Mouse (Mus musculus) cerebellum, adult (tissue): ENCODE data around the gene Fscn2.
A peak's percentile ranks its signal among the peaks of the same experiment; 100 is the strongest.

Experiments
- ATAC-seq: cut with Nextera tagmentation; 2 replicates; pipeline ENCODE4 v1.9.2; 2017; ENCODE audit warnings: mild to moderate bottlenecking, moderate library complexity, mixed read lengths; ENCODE audit not compliant: insufficient number of reproducible peaks, low FRiP score, low TSS enrichment

The Fscn2 gene

DNA sequence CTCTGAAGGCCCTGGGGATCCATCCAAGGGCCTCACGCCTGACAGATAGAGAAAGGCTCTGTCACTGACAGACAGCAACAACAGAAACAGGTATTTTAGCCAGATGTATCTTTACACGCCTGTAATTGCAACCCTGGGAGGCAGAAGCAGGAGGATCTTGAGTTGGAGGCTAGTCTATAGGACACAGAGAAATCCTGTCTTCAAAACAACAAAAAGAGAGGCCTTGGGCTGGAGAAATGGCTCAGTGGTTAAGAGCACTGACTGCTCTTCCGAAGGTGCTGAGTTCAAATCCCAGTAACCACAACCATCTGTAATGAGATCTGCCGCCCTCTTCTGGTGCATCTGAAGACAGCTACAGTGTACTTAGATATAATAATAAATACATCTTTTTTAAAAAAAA, 4.4 kb upstream of the Fscn2 start:
- ATAC-seq, result no peak

DNA sequence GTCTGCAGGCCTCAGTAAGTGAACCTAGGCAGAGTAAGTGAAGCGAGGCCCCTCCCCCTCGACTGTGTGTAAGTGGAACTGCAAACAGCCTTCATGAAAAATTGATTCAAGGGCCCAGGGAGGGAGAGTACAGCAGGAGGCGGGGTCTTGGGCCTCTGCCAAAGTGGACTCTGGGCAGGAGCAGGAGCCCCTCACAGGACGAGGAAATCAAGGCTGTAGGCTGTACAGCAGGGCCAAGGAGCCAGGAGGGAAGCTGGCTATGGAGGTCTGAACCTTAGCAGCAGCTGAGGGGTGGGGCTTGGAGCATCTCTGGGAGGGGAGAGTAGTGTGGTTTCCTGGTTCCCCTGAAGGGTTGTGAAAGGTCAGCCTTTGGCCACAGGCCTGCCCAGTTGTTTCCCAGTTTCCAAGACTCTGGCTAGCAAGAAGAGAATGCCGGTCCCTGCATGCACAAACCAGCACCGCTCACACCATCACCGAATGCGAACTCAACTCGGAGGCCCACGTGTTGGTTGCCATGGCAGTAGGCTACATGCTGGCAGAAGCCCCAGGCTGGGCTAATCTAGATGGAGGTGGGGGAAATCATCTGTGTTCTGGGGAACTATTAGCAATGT, 3.4 kb upstream of the Fscn2 start:
- ATAC-seq, result no peak

DNA sequence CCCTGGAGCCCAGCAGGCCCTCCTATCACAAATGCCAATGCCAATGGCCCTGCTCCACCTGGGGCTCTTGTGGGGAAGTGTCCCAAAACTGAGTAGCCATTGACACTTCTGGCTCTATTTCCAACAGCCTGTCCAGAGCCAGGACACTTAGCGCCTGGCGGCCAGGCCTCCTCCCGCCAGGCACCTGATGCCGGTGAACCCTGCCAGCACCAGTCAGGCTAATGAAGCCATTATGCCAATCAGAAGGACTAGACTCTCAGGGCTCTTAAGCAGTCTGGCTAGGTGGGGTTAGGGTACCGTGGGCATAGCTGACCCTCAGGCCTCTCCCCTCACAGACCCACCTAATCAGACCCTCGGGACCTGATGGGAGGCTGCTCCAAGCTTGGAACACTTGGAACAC, 1.9 kb upstream of the Fscn2 start:
- ATAC-seq, result peak; percentile 31; the same call in 1 of the 2 replicates

DNA sequence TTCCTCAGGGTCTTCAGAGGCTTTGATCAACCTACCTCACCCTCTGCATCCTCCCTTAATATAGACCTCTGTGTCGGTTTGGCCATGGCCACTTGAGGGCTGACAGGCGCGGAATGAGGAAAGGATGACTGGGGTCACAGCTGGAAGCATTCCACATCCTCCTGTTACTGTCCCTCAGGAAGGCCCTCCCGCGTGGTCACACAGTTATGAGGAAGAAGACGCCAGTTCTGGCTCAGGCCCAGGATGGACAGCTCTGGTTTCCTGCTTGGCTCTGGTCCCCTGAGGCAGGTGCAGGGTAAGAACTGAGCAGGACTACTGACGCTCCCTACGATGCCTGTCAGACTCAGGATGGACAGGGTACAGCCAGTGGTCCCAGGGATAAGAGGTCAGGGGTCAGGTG, 1.3 kb upstream of the Fscn2 start:
- ATAC-seq, result no peak

DNA sequence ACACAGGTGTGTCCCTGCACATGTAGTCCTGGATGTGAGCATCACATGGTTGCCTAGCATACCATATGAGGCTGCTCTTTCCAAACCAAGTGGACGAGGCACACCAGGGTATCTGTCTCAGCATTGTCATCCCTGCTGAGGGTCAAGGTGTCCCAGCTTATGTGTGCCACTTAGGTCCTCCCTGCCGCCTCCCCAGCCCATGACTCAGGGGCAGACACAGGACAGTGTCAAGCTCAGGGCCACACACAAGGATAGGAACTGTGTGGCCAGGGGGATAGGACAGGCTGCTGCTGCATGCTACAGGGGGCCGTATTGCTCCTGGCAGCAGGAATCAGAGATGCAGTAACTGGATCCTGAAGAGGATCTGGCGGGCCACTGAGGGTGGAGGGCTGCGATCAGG, 579 bp upstream of the Fscn2 start:
- no peak for ATAC-seq

DNA sequence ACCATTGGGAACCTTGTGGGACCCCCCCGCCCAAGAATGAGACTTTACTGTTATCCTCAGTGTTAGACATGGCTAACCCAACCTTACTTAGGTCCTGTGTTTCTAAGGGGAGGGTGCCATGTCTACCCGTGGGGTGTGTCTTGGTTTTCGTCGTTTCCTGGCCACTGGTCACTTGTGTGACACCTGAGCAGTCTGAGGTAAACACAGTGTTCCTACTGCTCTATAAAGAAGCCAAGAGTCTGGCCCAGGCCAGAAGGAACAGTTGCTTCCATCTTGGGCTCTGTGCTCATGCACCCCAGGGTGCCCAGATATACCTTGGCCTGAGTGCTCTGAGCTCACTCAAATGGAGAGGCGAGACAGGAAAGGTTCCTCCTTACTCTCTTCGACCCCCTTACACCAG, 1.6 kb downstream of the Fscn2 start:
- no peak for ATAC-seq

DNA sequence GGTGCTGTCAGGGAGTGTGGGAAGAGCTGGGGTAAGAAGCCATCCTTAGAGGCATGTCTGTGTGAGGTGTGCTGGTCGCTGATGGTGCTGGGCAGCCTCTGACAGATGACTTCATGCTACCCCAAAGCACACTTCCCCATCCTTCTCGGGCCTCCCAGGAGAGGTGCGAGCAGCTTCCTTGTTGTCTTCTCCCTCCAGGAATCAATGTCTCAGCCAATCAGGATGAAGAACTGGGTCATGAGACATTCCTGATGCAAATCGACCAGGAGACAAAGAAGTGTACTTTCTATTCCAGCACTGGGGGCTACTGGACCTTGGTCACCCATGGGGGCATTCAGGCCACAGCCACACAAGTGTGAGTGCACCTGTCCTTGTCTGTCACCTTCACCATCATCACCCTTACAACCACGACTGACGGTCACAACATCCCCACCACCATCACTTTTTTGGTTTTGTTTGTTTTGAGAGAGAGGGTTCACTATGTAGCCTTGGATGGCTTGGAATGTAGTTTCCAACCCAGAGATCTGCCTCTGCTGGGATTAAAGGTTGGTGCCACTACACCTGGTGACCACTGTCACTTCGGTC, 5.2 kb downstream of the Fscn2 start:
- ATAC-seq, result no peak

DNA sequence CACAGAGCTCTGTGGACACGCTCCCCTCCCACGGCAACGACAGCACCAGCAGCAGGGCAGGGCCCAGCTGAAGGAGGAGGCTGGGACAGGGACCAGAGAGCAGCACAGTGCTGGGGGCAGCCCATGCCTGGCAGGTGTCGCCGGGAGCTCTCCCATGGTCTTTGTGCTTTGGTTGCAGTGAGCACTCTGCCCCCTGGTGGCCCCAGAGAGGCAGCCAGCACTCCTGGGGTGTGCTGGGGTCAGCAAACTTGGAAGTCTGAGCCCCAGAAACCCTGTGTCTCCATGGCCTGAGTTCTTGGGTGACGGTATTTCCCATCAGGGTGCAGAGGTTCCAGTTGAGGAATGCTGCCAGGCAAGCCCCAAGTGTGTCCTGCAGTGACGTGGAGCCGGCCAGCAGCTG, 8.3 kb downstream of the Fscn2 start:
- ATAC-seq, result no peak

DNA sequence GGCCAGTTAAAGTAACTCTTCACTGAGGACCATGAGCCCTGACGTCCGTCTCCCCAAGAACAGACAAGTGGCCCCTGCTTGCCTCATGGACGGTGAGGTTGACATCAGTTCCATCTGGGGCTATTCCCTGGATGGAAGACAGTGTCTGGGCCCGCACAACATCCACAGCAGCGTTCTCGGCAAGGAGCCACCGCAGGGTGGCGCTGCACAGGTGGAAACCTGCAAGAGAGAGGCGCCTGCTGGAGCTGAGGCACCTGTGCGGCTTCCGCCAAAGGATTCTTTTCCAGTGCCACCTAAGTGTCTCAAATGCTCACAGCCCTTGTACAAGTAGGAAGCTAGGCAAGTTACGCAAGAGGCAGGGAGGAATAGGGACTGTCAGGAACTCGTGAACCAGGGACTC, 11.7 kb downstream of the Fscn2 start:
- ATAC-seq, result no peak

DNA sequence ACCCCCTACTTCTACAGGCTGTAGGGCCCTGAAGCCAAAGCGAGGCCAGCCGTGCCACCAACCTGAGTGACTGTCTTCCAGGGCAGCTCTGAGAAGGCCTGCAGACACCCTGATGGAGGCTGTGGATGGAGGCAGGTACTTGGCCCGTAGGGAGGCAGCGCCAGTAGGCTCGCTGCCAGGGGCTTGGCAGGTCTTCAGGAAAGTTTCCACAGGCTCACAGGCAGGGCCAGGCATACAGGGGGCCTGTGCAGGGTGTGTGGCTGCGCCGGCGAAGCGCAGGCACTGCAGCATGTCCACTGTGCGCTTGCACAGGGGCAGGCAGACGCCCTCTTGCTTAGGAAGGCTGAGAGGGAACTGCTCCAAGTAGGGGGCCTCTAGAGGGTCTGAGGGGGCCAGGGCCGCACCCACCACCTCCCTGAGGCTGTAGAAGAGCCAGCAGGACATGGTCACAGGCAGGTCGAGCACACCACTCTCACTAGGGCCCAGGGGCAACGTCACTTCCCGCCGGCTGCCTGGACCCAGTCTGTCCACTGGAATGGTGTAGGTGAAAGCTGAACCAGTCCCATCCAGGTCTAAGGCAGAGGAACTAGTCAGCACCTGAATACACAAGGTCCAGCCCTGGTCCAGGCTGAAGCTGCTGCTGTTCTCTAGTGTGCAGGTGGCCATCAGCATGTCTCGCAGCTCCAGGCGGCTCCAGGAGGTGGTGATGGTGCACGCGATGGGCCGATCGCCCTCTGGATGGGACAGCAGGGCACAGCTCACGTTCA, 12.7 kb downstream of the Fscn2 start:
- ATAC-seq, result no peak

DNA sequence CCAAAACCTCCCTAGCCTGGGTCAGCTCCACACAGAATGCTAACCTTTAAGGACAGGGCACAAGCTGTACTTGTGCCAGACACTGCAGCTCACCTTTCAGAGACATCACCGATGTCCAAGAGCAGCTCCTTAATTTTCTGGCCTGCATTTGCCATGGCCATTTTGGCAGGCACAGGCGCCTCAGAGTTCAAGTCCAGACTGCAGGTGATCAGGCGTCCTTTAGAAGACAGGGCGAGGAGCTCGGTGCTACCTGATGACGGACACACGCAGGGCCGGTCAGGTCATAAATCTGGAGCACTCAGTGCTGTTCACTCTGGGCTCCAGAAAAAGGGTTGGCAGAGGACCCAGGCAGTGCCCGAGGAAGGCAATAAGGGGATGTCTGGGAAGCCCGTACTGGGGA, 14.0 kb downstream of the Fscn2 start:
- no peak for ATAC-seq

DNA sequence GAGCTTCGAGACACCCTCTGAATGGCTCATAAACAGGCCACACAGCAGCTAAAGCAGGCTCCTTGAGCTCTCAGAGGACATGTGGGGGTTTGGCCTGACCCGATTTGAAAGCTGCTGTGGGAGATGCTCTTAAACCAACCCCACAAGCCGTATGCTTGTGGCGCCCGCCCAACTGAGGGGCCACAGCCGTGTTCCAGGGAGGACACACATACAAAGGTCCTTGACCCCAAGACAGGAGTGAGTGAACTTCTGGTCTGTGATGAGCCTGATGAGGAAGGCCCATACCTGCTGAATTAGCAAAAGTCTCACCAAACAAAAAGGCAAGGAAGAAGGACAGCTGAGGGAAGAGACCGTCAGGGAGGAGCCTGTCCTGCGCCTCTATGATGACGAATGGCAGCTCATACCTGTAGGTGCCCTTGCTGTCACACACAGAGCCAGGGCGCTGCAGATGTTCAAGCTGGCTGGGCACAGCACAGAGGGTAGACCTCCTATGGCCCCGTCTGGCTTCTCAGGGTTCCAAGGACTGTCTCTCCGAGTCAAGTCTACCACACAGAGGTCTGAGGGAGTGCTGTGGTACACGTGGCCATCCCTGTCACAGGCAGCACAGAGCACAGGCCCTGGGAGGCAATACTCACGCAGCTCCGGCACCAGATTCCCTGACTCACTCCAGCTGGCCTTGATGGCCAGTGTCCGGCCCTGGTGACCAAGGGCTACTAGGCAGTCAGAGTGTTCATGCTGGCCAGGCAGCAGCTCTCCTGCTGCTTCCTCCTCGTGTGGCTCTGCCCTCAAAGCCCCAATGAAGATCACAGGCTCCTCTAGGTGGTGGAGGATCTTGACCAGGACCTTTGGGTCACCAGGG, 15.2 kb downstream of the Fscn2 start:
- no peak for ATAC-seq

DNA sequence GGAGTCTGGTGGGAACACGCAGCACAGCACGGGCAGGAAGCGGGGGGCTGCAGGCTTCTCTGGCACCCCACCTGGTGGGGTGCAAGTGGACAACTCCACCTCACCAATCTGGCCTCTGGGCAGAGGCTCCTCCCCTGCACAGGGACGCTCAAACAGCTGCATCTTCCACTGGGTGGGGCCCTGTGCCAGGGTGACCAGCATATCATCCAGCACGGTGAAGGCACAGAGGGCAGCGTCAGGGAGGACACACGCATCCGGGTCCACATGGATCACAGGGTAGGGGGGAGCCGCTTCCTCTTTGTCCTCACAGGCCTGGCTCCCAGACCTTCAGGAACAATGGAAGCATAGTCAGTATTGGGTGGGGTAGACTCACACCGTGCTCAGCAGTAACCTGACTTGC, 16.0 kb downstream of the Fscn2 start:
- no peak for ATAC-seq

DNA sequence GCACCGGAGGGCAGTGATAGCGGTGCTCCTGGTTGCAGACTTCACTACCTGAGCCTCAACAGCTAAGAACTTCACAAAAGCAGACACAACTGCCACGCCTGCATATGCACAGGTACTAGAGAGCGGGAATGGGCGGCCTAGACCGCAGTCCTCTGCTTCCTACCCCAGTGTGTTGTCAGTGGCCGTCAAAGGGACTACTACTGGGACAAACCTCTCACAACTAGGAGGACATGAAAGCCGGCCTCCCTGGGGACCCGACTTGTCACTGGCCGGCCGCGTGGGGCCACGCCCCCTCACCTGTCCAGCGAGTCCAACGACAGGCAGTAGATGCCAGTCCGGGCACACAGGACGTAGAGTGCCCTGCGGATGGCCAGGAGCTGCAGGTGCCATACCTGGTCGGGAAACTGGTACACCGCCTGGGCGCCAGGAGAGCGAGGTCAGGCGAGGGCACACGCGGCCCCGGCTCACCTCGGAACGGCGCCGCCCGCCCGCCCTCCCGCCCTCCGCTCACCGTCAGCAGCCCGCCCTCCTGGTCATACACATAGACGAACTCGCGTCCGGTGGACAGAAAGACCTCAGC, 16.8 kb downstream of the Fscn2 start:
- ATAC-seq, result peak; percentile 41; the same call in 1 of the 2 replicates

DNA sequence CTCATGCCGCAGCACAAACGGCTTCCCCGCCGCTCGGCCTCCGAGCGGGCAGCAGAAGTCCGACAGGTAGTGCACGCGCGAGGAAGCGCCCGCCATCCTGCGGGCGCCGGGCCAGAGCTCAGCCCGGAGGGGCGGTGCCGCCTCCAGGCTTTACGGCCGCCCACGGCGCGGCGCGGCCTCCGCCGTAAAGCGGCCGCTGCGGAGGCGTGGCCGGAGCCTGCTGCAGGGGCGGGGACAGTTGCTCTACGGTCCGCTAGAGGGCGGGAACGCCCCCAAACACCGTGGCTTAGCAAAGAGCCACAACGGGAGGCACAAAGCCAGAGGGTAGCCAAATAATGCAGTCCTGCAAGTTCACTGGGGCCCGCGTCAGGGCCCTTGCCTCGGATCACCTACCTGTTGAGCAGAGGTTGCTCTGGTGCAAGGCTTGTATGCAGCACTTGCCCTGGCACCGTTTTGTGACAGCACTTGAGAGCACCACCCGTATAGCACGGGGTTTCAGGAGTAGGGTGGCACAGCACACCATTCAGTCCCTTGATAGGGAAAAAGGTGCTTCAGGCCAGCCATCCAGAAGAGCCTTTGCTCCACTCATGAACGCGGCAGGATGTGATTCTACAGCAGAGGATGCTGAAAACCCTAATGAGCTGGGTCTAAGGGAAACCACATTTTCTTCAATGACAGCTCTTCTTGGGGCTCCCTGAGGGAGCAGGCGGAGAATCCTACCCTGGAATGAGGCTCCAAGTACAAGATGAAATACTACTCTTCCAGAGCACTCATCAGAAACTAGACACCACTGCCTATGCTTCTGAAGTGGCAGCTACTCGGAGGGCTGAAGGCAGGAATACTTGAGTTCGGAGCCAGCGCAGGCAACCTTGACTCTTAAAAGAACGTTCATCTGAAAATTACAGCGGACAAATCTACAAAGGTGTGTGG, 17.5 kb downstream of the Fscn2 start, which contains the start of gene Faap100:
Gene Faap100 (minus strand): TSS at position 154 of the 930 bp plus-strand sequence.
- peak; percentile 67; the same call in 1 of the 2 replicates for ATAC-seq

DNA sequence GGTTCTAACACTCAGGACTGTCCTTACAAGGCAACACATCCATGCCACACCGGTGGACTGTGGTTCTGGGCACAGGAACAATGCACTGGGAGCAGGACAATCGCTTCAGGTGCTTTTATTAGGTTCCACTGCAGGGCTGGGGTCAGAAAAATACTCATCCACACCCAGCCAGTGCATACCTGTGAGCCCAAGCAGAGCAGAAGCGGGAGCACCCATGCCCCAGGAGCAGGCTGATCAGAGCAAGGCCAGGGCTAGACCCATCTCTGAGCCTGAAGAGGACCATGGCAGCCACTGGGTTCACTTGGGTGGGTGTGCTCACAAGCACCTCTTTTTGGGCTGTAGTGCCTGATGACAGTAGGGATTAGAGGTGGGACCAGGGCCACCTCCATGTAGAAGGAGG, 18.9 kb downstream of the Fscn2 start:
- ATAC-seq, result no peak

DNA sequence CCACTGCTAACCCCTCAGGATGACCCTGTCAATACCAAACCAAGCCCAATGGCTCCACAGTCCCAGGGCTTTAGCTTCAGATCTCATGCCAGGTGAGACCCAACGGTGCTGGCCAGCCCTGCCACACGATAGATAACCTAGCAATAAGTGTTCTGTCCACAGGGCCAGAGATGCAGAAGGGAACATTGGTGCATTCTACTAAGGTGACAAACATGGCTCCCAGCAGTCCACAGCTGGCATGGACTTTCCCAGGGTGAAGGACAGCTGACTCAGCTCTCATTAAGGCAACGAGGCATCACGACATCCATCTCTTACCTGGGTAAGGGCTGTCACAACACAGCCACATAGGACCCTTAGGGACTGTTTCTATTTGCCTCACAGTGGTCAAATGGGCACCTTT, 19.8 kb downstream of the Fscn2 start:
- ATAC-seq, result no peak

DNA sequence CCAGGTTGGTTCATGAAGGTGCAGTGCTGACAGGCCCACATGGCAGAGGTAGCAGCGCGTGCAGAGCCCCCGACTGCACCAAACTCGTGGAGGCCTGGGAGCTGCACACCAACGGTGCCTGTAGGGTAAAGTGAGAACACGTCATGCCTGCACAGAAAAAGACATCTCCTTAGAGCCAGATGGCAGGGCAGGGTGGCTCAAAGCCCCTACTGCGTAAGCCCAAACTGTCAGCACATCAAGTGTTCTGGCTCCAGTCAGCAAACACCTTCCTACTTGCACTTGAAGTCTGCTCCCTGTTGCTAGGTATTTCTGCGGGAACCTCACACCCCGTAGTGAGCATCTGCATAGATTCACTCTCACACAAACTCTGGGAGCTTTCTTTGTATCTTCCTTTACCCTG, 21.2 kb downstream of the Fscn2 start:
- no peak for ATAC-seq

DNA sequence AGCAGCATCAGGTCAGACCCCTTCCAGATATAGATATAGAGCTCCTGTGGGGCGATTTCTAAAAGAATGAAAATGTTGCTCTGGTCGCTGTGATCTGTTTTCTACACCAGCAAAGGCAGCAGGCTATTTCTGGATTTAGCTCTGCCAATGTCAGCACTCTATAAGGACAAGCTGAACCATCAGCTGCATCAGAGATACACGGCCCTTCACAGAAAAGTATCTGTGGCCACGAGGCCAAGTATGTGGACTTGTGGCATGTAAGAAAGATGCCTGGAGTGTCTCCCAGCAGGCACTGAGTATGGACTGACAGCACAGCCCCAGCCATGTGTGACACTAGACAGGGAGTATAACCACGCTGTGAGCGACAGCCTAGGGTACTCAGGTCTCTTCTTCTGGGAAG, 25.3 kb downstream of the Fscn2 start:
- no peak for ATAC-seq
